Mouse (Mus musculus): Measurements from ENCODE around the gene Hoxb5. TPM values are rescaled to one million over a fixed set of nuclear protein-coding genes. Genes with fewer than 3 reads are reported as not detected.

Hoxb5 gene
- total RNA-seq (2021): under 1 TPM; 0.26 to 0.28 TPM
- long read RNA-seq, experiment 1: 0 reads
- long read RNA-seq, experiment 2: 0 reads

GRCm38 (mm10) chr11:96303151-96304099 is at the start of gene Hoxb5:
Gene Hoxb5, plus strand, starts transcription at chr11:96303336.
- peak within 1 kb of the TSS; percentile 64 for H3K4me3 ChIP-seq
- intact Hi-C loops (cut with DNase I): loop anchor here (5.0 kb wide), 2 partner anchors 104 to 234 kb away; no protein-coding TSS in a partner anchor
- peak; percentile 93; the same call in 1 of the 2 replicates for TF ChIP-seq CTCF (IDR thresholded peaks at IDR 0.05)
- peak within 1 kb of the TSS; percentile 74 for H3K27ac ChIP-seq
- DNase-seq: peak; percentile 70

GRCm38 (mm10) chr11:96254221-96254620 is 48.9 kb upstream of the Hoxb5 start:
- no peak for TF ChIP-seq CTCF (IDR thresholded peaks at IDR 0.05)
- DNase-seq: no peak
- no peak overlapping the region for H3K4me3 ChIP-seq
- no peak overlapping the region for H3K27ac ChIP-seq
- intact Hi-C loops (cut with DNase I): no loop called here

- Histone ChIP-seq H3K4me3 (no peak overlapping the region), H3K27ac (no peak overlapping the region)
- intact Hi-C loops (cut with DNase I): no loop called here
- no peak for TF ChIP-seq CTCF (IDR thresholded peaks at IDR 0.05)
- DNase-seq: no peak
Observed at GRCm38 (mm10) chr11:96255111-96255995, 47.8 kb upstream of the Hoxb5 start.

GRCm38 (mm10) chr11:96255996-96256445 is 47.1 kb upstream of the Hoxb5 start:
- no peak overlapping the region for H3K27ac ChIP-seq
- no peak overlapping the region for H3K4me3 ChIP-seq
- TF ChIP-seq CTCF (IDR thresholded peaks at IDR 0.05): no peak
- intact Hi-C loops (cut with DNase I): no loop called here
- no peak for DNase-seq

- H3K27ac ChIP-seq: no peak overlapping the region
- no peak overlapping the region for H3K4me3 ChIP-seq
- intact Hi-C loops (cut with DNase I): no loop called here
- TF ChIP-seq CTCF (IDR thresholded peaks at IDR 0.05): no peak
- DNase-seq: no peak
Observed at GRCm38 (mm10) chr11:96257141-96257540, 46.0 kb upstream of the Hoxb5 start.

GRCm38 (mm10) chr11:96259038-96259437 is 44.1 kb upstream of the Hoxb5 start:
- intact Hi-C loops (cut with DNase I): no loop called here
- DNase-seq: no peak

GRCm38 (mm10) chr11:96259511-96259910 is 43.6 kb upstream of the Hoxb5 start:
- H3K4me3 ChIP-seq: no peak overlapping the region
- no peak for TF ChIP-seq CTCF (IDR thresholded peaks at IDR 0.05)
- no peak for DNase-seq
- H3K27ac ChIP-seq: no peak overlapping the region
- intact Hi-C loops (cut with DNase I): no loop called here

More at GRCm38 (mm10) chr11:96259038-96259437, 44.1 kb upstream of the Hoxb5 start:
- no peak for TF ChIP-seq CTCF (IDR thresholded peaks at IDR 0.05)
- H3K27ac ChIP-seq: no peak overlapping the region
- H3K4me3 ChIP-seq: no peak overlapping the region

GRCm38 (mm10) chr11:96260310-96260970 is 42.7 kb upstream of the Hoxb5 start:
- TF ChIP-seq CTCF (IDR thresholded peaks at IDR 0.05): no peak
- no peak overlapping the region for H3K27ac ChIP-seq
- intact Hi-C loops (cut with DNase I): no loop called here
- H3K4me3 ChIP-seq: no peak overlapping the region
- DNase-seq: no peak

- Histone ChIP-seq H3K4me3 (no peak overlapping the region), H3K27ac (no peak overlapping the region)
- intact Hi-C loops (cut with DNase I): no loop called here
- TF ChIP-seq CTCF (IDR thresholded peaks at IDR 0.05): peak; percentile 73
- DNase-seq: peak; percentile 65
Observed at GRCm38 (mm10) chr11:96261323-96261890, 41.7 kb upstream of the Hoxb5 start.

- H3K27ac ChIP-seq: no peak overlapping the region
- DNase-seq: no peak
- intact Hi-C loops (cut with DNase I): no loop called here
- TF ChIP-seq CTCF (IDR thresholded peaks at IDR 0.05): no peak
- no peak overlapping the region for H3K4me3 ChIP-seq
Observed at GRCm38 (mm10) chr11:96262262-96262830, 40.8 kb upstream of the Hoxb5 start.

GRCm38 (mm10) chr11:96263636-96264389 is 39.3 kb upstream of the Hoxb5 start:
- no peak for DNase-seq
- intact Hi-C loops (cut with DNase I): no loop called here
- TF ChIP-seq CTCF (IDR thresholded peaks at IDR 0.05): no peak
- no peak overlapping the region for H3K27ac ChIP-seq
- no peak overlapping the region for H3K4me3 ChIP-seq
